Mouse (Mus musculus) heart, adult 9 months (tissue): ENCODE results near the gene Itprid2.
A peak's percentile ranks its signal among the peaks of the same experiment; 100 is the strongest.

Source experiments
- DNase-seq, 2 experiments: peaks; one replicate each; pipeline ENCODE4 v3.0.0; 2022; ENCODE audit warnings: low spot score in 2 of 2

Itprid2 gene

GRCm38 (mm10) chr2:79647728-79648127 is 12.6 kb downstream of the Itprid2 start:
- no peak for DNase-seq

DNA sequence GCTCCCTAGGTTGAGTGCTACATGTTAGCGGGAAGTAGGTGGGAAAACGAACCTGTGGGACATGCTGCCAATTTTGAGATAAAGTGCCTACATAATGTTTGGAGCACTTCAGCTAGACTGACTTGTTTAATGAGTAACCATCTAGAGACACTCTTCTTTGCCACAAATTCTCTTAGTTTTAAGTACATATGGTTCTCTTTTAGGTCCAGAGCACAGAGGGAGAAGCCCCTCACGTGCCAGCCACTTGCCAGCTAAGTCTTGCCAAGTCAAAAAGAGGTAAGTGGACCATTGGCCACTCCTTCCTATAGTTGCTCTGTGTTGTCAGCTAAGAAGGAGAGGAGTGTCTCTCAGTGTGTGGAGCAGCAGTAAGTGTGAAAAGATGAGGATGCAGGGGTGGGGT is 16.0 kb downstream of the Itprid2 start:
- no peak for DNase-seq

DNA sequence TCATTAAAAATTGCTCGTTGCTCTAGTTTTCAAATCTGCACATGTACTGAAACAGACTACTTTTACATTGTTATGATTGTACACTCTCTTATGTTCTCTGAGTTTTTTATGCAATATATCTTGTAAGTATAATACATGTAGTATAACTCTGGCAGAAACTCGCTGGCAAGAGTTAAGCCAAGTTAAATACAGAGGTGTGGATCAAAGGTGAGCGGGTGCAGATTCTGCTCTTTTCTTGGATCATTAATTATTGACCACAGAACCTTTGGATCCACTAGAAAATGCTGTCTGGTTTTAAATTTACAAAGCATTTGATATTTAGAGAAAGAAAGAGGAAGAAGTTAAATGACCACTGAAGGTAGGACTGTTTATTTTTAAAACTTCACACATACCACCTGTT is 16.5 kb downstream of the Itprid2 start:
- no peak for DNase-seq

GRCm38 (mm10) chr2:79652502-79652901 is 17.4 kb downstream of the Itprid2 start:
- DNase-seq, result no peak

DNA sequence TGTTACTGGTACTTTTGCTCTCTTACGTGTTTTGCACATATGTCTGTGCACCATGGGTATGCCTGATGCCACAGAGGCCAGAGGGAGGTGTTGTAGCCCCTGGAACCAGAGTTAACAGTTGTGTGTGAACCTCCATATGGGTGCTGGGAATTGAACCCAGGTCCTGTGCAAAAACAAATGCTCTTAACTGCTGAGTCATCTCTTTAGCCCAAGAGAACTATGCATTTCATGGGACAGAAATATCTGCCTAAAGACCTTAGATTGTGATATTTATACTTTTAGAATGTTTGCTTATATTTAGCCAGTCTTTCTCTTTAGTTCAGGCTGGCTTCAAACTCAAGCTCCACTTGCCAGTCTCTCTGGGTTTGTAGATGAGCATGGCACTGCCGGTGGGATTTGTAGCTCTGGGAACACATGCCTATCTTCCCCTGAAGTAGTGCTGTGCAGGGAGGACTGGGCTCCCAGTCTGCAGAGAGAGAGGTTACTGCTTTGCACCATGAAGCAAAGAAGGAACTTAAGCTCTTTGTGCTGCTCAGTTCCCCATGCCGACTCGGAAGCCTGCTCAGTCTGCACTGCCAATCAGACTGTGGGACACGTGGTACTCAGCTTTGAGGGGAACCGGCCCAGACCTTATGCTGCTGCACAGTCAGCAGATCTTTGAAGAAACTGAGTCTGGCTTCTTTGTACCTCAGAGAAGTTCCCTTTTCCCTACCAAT is 18.1 kb downstream of the Itprid2 start:
- peak; percentile 31 to 45 for DNase-seq

- no peak for DNase-seq
Measured at GRCm38 (mm10) chr2:79653809-79654164, 18.6 kb downstream of the Itprid2 start.

GRCm38 (mm10) chr2:79657062-79657461 is 21.9 kb downstream of the Itprid2 start:
- DNase-seq, result no peak

DNA sequence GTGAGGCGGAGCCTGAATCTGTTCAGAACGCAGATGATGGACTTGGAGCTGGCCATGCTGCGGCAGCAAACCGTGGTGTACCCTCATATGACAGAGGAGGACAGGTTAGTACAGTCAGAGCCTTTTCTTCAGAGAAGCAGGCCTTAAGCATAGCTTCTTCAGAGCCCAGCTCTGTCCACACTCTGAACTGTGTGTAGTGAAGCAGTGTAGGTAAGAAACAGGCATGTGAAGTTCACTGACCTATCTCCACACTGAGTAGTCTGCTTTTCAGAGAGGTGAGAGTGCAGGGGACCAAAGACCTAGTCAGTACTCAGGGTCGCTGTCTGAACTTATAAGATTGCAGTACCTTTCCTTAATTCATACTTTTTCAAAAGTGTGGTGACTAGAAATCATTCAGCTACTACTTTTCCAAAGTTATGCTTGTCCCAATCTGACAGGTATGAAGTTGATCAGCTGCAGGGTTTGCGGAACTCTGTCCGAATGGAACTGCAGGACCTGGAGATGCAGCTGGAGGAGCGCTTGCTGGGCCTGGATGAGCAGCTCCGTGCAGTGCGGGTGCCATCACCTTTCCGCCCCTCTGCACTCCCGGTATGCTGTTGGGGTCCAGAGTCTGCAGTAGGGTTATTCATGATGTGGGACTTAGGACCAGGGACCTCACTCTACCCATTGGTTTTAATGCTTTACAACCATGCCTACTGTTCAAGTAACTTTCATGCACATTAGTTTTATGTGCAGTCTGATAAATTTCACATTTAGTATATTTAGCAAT is 25.4 kb downstream of the Itprid2 start:
- DNase-seq, result no peak

DNA sequence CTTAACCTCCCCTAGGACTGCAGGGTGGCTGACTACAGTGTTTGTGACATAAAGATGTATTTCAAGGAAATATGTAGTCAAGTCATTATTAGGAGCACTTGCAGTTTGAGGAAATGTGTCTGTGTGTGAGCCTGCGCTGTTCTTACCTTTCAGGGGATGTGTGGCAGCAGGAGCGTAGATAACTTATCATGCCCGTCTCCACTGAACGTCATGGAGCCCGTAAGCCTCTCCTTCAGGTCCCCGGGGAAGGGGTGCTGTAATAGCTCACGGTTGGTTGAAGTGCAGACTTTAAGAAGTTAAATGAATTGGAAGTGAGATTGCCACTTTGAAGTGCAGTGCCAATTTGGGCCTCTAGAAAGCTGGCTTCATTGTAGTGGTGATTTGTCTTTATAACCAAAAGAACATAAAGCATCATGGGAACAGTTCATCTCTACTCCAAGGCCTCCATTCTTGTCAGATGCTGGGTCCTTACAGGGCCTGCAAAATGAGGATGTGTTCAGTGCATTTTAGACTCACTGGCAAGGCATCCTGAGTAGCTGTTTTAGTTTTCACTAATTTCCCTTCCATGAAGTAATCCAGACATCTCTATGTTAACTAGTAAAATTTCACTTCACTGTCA is 26.4 kb downstream of the Itprid2 start:
- DNase-seq, result no peak

GRCm38 (mm10) chr2:79664532-79665286 is 29.6 kb downstream of the Itprid2 start:
- DNase-seq, result no peak

GRCm38 (mm10) chr2:79665492-79665891 is 30.3 kb downstream of the Itprid2 start:
- no peak for DNase-seq

DNA sequence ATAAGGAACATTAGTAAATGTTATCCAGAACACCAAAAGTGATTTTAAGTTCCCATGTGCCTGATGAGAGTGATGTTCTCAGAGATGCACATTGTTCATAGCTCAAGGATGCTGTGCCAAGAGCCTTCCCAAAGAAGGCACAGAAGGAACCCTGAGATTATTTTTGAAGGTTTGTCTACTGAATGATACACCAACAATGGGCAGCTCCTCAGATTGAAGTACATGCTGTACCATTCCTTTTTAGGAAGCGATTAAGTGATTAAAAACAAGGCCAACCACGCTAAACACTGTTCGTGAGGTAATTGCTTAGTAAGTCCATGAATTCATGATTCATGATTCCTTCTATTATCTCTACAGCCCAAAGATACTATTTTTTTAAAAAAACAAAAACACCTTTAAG is 40.1 kb downstream of the Itprid2 start:
- no peak for DNase-seq

- no peak for DNase-seq
Measured at GRCm38 (mm10) chr2:79677663-79678257, 42.6 kb downstream of the Itprid2 start.

GRCm38 (mm10) chr2:79681672-79682071 is 46.5 kb downstream of the Itprid2 start:
- DNase-seq, result no peak

- no peak for DNase-seq
Measured at GRCm38 (mm10) chr2:79683258-79683657, 48.1 kb downstream of the Itprid2 start.

DNA sequence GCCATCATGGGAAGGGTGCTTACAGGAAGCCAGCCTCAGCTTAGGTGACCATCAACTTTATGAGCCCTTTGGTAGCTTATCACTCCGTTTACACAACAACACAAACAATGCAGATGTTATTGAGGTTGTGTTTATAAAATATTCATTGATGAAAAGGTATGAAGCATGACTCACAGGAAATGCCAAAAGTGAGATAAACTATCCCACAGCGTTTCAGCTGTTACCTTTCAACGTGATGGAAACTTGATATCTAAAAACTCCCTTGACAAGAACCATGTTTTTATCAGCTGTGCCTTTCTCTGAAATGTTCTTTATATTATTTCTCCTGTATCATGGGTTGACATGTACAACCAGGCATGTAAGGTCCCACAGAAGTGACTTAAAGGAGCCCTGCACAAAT is 55.7 kb downstream of the Itprid2 start:
- DNase-seq, result no peak

- no peak for DNase-seq
Measured at GRCm38 (mm10) chr2:79695190-79695589, 60.0 kb downstream of the Itprid2 start.

- peak in 1 of 2 experiments; percentile 21 for DNase-seq
Measured at GRCm38 (mm10) chr2:79695939-79696338, 60.8 kb downstream of the Itprid2 start.

- DNase-seq, result peak in 1 of 2 experiments; percentile 39
Measured at GRCm38 (mm10) chr2:79696478-79697230, 61.5 kb downstream of the Itprid2 start.

DNA sequence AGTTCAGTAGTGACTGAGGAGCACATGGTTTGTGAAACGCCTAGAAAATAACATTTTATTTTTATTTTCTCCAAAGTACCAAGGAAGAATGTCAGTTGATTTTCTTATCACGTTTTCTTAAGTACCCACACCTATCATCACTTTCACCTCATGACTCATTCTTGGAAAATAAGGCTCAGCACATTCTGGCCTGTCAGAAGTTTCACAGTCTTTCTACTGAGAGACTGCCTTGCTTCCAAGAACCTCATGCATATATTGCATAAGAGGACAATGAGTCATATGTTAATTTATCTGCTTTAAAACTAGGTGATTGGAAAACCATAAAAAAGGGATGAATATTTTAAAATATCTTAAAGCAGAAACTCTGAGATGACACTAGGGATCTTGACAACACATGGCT is 63.0 kb downstream of the Itprid2 start:
- DNase-seq, result no peak

DNA sequence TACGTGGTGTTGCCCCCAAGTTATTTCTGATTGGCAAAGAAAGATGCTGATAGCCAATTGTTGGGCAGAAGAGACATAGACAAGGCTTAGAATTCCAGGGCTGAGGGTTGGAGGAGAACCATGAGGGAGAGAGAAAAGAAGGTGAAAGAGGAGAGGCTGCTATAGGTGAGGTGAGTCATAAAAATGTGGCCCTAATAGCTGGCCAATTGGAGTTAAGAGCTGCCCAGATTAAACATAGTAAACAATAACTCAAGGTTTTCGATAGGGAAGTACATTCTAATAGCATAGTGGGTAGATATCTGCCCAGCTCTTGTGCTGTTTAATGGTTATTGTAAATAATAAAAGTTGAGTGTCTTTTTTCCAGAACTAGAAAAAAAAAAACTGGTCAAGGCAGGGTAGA is 69.6 kb downstream of the Itprid2 start:
- no peak for DNase-seq
